Mouse (Mus musculus): ENCODE results near the gene Olfr691.
"Not testable (repeated sequence)": the region's sequence is repeated elsewhere in the genome, so short reads cannot be mapped to it uniquely, and the experiment has no call there.

The Olfr691 gene

GRCm38 (mm10) chr7:105342170-105342569 lies at the start of gene Olfr691:
TSS of gene Olfr691 (minus strand) at chr7:105342270.
- no peak for DNase-seq (ENCODE audit: low read depth, low spot score)

DNA sequence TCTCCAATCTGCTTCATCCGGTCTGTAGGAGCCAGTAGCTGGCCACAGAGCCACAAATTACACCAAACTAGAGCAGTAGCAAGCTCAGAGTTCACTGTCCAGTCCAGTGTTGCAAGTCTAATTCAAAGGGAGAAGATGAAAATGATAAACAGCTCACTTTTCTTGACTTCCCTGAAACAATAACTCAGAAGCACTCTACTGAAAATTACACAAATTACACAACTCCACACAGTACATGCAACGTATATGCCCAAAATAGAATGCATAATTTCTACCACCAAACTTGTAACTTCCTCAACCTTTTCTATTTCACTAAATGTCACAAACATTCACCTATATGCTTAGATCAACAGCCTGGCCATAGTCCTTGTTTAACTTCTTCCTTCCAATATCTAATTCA lies 48.2 kb upstream of the Olfr691 start:
- no peak for DNase-seq (ENCODE audit: low read depth, low spot score)

GRCm38 (mm10) chr7:105387696-105388095 lies 45.6 kb upstream of the Olfr691 start:
- no peak for DNase-seq (ENCODE audit: low read depth, low spot score)

DNA sequence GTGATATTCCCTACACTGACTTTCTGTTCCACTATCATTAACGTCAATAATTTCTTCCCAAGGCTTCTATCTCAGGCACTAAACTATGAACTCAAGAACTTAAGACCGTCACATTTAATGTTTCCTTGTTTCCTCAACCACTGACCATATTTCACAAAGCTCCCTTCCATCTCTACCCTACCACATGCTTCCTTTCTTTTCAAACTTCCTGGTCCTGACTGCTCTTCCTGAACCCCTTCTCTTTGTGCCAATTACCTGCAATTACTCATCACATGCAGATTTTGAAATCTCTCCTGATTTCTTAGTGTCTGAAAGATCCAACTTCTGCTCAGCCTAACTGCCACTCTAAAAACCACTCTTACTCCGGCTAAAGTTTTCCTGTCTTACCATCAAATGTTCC lies 38.3 kb upstream of the Olfr691 start:
- no peak for DNase-seq (ENCODE audit: low read depth, low spot score)

DNA sequence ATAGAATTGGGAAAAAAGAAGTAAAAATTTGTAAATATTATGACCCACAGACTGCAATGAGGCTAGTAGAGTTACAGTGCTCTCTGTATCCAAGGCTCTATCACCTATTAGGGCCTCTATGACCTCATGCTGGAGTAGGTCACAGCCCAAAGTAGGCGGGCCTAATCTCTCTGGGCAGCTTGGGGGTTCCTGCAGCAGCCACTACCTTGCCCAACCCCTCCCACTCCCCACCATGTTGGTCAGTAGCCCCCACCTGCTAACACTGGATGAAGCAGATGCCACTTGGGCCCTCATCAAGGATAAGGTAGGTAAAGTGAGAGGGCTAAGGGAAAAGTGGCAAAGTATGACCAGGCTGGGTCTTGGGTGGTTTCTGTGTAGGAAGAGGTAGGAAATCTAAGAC lies 32.8 kb upstream of the Olfr691 start, which contains the start of gene Gm5901:
Gm5901 (plus strand) TSS at position 173 of the 400 bp plus-strand sequence.
- no peak for DNase-seq (ENCODE audit: low read depth, low spot score)

DNA sequence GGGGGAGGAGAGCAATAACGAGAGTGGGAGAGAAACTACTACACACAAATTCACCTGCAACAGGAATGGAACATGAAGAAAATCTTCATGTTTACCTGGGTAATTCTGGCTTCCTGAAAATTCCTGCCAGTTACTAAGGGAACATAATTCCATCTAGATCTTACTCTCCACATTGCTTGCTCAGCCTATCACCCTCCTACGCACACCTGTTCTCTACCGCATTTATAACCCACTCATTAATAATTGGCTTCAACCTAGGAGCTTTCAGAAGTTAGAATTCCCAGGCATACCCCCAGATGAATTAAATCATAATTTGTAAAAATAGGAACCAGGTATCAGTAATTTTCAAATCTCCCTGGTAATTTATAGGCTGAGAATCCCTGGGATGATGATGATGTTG lies 31.9 kb upstream of the Olfr691 start:
- DNase-seq (ENCODE audit: low read depth, low spot score): no peak

DNA sequence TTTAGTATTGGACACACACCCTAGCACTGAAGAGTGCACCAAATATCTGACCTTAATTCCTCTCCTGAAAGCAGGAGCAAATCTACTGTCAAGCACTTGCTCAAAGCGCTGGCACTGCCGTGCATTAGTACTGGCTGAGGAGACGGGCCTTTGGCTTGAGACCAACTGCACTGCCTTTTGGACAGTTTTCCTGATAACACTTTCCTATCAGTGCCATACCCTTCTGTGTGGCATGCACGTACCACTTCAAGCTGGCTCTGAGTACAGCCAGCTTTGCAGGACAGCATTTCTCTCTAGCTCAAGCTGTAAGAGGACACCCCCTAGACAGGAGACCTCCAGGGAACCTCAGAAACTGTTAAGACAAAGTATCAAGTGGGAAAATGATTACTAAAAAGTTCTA lies 31.4 kb upstream of the Olfr691 start:
- DNase-seq (ENCODE audit: low read depth, low spot score): no peak

GRCm38 (mm10) chr7:105372912-105373311 lies 30.8 kb upstream of the Olfr691 start:
- no peak for DNase-seq (ENCODE audit: low read depth, low spot score)

DNA sequence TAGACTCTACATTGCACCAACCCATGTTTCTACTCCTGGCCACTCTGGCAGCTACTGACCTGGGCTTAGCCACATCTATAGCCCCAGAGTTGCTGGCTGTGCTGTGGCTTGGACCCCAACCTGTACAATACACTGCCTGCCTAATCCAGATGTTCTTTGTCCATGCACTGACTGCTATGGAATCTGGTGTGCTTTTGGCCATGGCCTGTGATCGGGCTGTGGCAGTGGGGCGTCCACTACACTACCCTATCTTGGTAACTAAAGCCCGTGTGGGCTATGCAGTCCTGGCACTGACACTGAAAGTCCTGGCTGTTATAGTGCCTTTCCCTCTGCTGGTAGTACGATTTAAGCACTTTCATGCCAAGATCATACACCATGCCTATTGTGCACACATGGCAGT lies 26.5 kb upstream of the Olfr691 start:
- DNase-seq (ENCODE audit: low read depth, low spot score): no peak

- DNase-seq (ENCODE audit: low read depth, low spot score): no peak
Measured at GRCm38 (mm10) chr7:105367930-105368329, 25.9 kb upstream of the Olfr691 start, which contains the start of gene Olfr692. TSS of gene Olfr692 (plus strand) at chr7:105368230.

DNA sequence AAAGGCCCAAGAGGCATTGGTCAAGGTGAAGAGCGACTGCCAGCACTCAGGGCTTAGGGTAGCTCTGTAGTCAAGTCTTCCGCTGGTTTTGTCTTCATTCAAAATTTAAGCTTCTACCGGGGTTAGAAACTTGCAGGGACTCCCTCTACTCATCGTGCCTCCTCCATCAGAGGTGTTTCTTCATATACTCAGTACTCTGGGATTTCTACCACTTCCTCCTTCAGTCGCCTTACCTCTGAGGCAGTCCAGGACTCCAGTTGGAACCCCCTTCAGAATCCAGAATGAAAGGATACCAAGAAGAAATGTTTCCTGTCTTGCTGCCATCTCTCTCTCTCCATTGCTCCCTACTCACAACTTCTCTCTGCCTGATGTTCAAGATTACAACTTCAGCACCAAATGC lies 25.2 kb upstream of the Olfr691 start:
- no peak for DNase-seq (ENCODE audit: low read depth, low spot score)

- no peak for DNase-seq (ENCODE audit: low read depth, low spot score)
Measured at GRCm38 (mm10) chr7:105361713-105362112, 19.6 kb upstream of the Olfr691 start.

GRCm38 (mm10) chr7:105356487-105356886 lies 14.4 kb upstream of the Olfr691 start:
- not testable (repeated sequence) for DNase-seq (ENCODE audit: low read depth, low spot score)

DNA sequence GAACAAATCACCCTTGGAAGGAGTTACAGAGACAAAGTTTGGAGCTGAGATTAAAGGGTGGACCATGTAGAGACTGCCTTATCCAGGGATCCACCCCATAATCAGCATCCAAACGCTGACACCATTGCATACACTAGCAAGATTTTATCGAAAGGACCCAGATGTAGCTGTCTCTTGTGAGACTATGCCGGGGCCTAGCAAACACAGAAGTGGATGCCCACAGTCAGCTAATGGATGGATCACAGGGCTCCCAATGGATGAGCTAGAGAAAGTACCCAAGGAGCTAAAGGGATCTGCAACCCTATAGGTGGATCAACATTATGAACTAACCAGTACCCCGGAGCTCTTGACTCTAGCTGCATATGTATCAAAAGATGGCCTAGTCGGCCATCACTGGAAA lies 14.0 kb upstream of the Olfr691 start:
- not testable (repeated sequence) for DNase-seq (ENCODE audit: low read depth, low spot score)

- DNase-seq (ENCODE audit: low read depth, low spot score): no peak
Measured at GRCm38 (mm10) chr7:105342752-105343151, 682 bp upstream of the Olfr691 start.

DNA sequence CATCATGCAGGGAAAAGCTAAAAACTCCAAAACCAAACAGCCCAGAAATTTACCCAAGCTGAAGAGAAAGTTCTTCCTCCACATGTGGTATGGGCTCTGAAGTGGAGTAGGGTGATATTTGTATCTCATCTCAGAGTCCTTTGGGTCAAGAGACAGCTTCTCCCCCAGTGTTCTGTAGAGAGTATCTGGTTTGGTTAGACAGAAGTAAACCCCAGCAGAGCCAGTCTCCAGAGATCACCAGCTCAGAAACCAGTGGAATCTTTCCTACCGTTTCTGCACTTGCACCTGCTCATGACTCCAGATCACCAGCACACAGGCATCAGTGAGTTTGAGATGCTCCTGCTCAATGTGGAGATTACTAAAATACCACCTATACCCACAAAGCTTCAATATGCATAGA lies 8.1 kb downstream of the Olfr691 start, which contains the start of gene Olfr690:
Olfr690 (minus strand) TSS at position 101 of the 400 bp plus-strand sequence.
- no peak for DNase-seq (ENCODE audit: low read depth, low spot score)

DNA sequence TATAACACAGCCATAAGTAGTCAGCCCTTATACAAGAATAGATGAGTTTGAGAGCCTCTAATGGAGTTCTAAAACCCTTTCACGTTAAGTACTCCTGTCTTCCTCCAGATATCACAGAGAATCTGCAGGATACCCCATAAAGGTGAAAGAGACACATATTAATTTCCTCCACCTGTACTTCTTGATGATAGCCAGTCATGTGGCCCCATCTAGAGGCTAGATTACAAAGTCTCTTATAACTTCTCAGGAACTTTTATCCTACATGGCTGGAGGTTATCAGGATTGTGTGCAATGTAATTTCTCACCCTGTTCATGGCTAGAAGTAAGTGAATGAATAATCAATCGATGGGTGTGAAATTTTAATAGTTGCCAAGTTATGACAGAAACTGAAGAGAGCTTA lies 16.8 kb downstream of the Olfr691 start:
- no peak for DNase-seq (ENCODE audit: low read depth, low spot score)

GRCm38 (mm10) chr7:105310865-105311264 lies 31.2 kb downstream of the Olfr691 start, which contains the start of gene Olfr689:
TSS of gene Olfr689 (plus strand) at chr7:105311165.
- no peak for DNase-seq (ENCODE audit: low read depth, low spot score)

DNA sequence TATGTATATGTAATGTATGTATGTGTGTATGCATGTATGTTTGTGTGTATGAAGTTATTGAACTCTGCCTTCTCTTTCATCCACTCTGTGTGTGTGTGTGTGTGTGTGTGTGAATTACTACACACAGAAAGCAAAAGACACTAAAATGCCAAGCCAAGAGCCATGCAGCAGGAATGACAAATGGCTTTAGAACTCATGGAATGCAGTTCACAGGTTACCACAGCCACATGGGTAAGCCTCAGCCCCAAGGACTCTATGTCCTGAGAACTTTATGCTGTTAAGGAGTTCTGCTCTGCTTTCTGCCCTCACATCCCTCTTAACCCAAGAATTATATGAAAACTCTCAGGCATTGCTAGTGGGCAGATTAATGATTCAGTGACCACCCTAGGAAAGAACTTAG lies 52.0 kb downstream of the Olfr691 start:
- DNase-seq (ENCODE audit: low read depth, low spot score): no peak

- no peak for DNase-seq (ENCODE audit: low read depth, low spot score)
Measured at GRCm38 (mm10) chr7:105287795-105288194, 54.3 kb downstream of the Olfr691 start, which contains the start of gene Olfr688. TSS of gene Olfr688 (plus strand) at chr7:105288095.

All from mesoderm, embryonic 11.5 days (tissue).